Mouse (Mus musculus): ENCODE results near the gene Lrp6.

Gene Lrp6

GRCm38 (mm10) chr6:134500381-134501162 is 66.2 kb downstream of the Lrp6 start:
- in situ Hi-C loops (cut with MboI, MseI), result no loop called here

GRCm38 (mm10) chr6:134499089-134499488 is 67.7 kb downstream of the Lrp6 start:
- in situ Hi-C loops (cut with MboI, MseI), result no loop called here

GRCm38 (mm10) chr6:134498518-134498917 is 68.2 kb downstream of the Lrp6 start:
- in situ Hi-C loops (cut with MboI, MseI), result no loop called here

GRCm38 (mm10) chr6:134494828-134495698 is 71.7 kb downstream of the Lrp6 start:
- in situ Hi-C loops (cut with MboI, MseI), result no loop called here

GRCm38 (mm10) chr6:134489637-134490036 is 77.1 kb downstream of the Lrp6 start:
- in situ Hi-C loops (cut with MboI, MseI), result no loop called here

- in situ Hi-C loops (cut with MboI, MseI), result no loop called here
These were observed 77.6 kb downstream of the Lrp6 start for GRCm38 (mm10) chr6:134489130-134489529.

- in situ Hi-C loops (cut with MboI, MseI), result no loop called here
These were observed 80.4 kb downstream of the Lrp6 start for GRCm38 (mm10) chr6:134486318-134486717.

GRCm38 (mm10) chr6:134479481-134479880 is 87.3 kb downstream of the Lrp6 start:
- in situ Hi-C loops (cut with MboI, MseI), result loop anchor here (10.0 kb wide), 1 partner anchor 255 kb away; no protein-coding TSS in a partner anchor

- in situ Hi-C loops (cut with MboI, MseI), result loop anchor here (10.0 kb wide), 1 partner anchor 262 kb away; no protein-coding TSS in a partner anchor
These were observed 93.6 kb downstream of the Lrp6 start for GRCm38 (mm10) chr6:134473143-134473561.

- in situ Hi-C loops (cut with MboI, MseI), result loop anchor here (10.0 kb wide), 1 partner anchor 264 kb away; no protein-coding TSS in a partner anchor
These were observed 95.9 kb downstream of the Lrp6 start for GRCm38 (mm10) chr6:134470857-134471256.

GRCm38 (mm10) chr6:134469297-134469696 is 97.5 kb downstream of the Lrp6 start:
- in situ Hi-C loops (cut with MboI, MseI), result loop anchor here (5.0 kb wide), 1 partner anchor 43 kb away; no protein-coding TSS in a partner anchor

GRCm38 (mm10) chr6:134466671-134467229 is 100.0 kb downstream of the Lrp6 start:
- in situ Hi-C loops (cut with MboI, MseI), result loop anchor here (5.0 kb wide), 1 partner anchor 46 kb away; no protein-coding TSS in a partner anchor

GRCm38 (mm10) chr6:134461175-134461574 is 105.6 kb downstream of the Lrp6 start:
- in situ Hi-C loops (cut with MboI, MseI), result no loop called here

- in situ Hi-C loops (cut with MboI, MseI), result no loop called here
These were observed 108.4 kb downstream of the Lrp6 start for GRCm38 (mm10) chr6:134458376-134458775.

- in situ Hi-C loops (cut with MboI, MseI), result no loop called here
These were observed 112.7 kb downstream of the Lrp6 start for GRCm38 (mm10) chr6:134454093-134454492.

GRCm38 (mm10) chr6:134450661-134451119 is 116.1 kb downstream of the Lrp6 start:
- in situ Hi-C loops (cut with MboI, MseI), result no loop called here

- in situ Hi-C loops (cut with MboI, MseI), result no loop called here
These were observed 116.8 kb downstream of the Lrp6 start for GRCm38 (mm10) chr6:134449958-134450357.

- in situ Hi-C loops (cut with MboI, MseI), result no loop called here
These were observed 118.3 kb downstream of the Lrp6 start for GRCm38 (mm10) chr6:134448451-134448850.

- in situ Hi-C loops (cut with MboI, MseI), result no loop called here
These were observed 122.8 kb downstream of the Lrp6 start for GRCm38 (mm10) chr6:134443925-134444324.

GRCm38 (mm10) chr6:134443198-134443904 is 123.4 kb downstream of the Lrp6 start:
- in situ Hi-C loops (cut with MboI, MseI), result no loop called here

GRCm38 (mm10) chr6:134442219-134442618 is 124.5 kb downstream of the Lrp6 start:
- in situ Hi-C loops (cut with MboI, MseI), result no loop called here

Measured in T-helper 2 cell (primary cell).